8 mouse cellular contexts compared by ENCODE assay signal in the genomic region with DNA sequence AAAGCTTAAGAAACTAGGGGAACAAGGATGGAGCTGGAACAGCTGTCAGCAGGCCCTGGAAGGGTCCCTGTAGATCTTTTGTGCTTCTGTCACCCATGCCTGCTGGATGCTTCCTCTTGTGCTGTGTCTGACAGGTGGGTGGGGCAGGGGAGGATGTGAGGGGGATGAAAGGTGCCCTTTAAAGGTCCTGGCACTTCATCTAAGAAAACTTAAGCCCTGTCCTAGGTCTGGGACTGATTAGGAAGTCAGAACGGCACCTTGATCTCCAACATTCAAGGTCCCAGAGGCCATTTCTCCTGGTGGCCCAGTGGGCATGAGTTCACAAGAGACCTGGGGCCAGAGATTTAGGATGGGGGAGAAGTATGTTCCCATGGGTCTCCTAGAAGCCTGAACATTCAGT. TPM values are rescaled to one million over a fixed set of nuclear protein-coding genes. Genes with fewer than 3 reads are reported as not detected.
DNase-seq lines count a peak whose midpoint lies in the region; ATAC-seq and TF ChIP-seq lines count a peak whose summit lies in the region.

Gene Lrrc55, minus strand, starts transcription at position 297 of the 400 bp plus-strand sequence.

- no peak for TF ChIP-seq CTCF in midbrain, postnatal 0 days (IDR thresholded peaks at IDR 0.05)

- 80% methylated on average over 1 of the region's 1 CpGs for WGBS in embryonic facial prominence, embryonic 12.5 days
- 91% methylated on average over 1 of the region's 1 CpGs for WGBS in intestine, embryonic 16.5 days
- WGBS in midbrain, postnatal 0 days, result 79% methylated on average over 1 of the region's 1 CpGs

- ATAC-seq in embryonic facial prominence, embryonic 12.5 days (ENCODE audit: insufficient number of reproducible peaks, insufficient read depth, low FRiP score, low TSS enrichment), result no peak
- ATAC-seq in intestine, embryonic 16.5 days, result no peak
- no peak for ATAC-seq in midbrain, postnatal 0 days (ENCODE audit: low FRiP score)

- H3K4me3 ChIP-seq in embryonic facial prominence, embryonic 12.5 days, result peak within 1 kb of the TSS; percentile 29
- peak within 1 kb of the TSS; percentile 39 for H3K4me3 ChIP-seq in intestine, embryonic 16.5 days (ENCODE audit: low read length)
- H3K4me3 ChIP-seq in midbrain, postnatal 0 days (ENCODE audit: low read depth, low read length), result peak within 1 kb of the TSS; percentile 50

- peak within 1 kb of the TSS; percentile 36; the same call in 1 of the 2 replicates for H3K9ac ChIP-seq in embryonic facial prominence, embryonic 12.5 days
- 0 out of 2 replicates have a peak within 1 kb of the TSS, but pooled peaks have one; percentile 32 for H3K9ac ChIP-seq in intestine, embryonic 16.5 days (ENCODE audit: low read depth, low read length)
- H3K9ac ChIP-seq in midbrain, postnatal 0 days (replicated peaks; ENCODE audit: low read length, poor library complexity, severe bottlenecking), result peak within 1 kb of the TSS; percentile 67

- peaks cover 11% of the 10 kb centered on the region for H3K4me1 ChIP-seq in embryonic facial prominence, embryonic 12.5 days
- no peaks in the 10 kb centered on the region for H3K4me1 ChIP-seq in intestine, embryonic 16.5 days (ENCODE audit: control insufficient read depth, insufficient read depth, low read length)
- peaks cover 10% of the 10 kb centered on the region for H3K4me1 ChIP-seq in midbrain, postnatal 0 days (ENCODE audit: insufficient read depth, low read length)

- DNase-seq in layer of hippocampus, adult 18-20 months (ENCODE audit: low spot score in 2 of 2), result no peak
- DNase-seq in layer of hippocampus, adult 9-10 months (ENCODE audit: low spot score), result no peak
- no peak for DNase-seq in midbrain, postnatal 0 days (ENCODE audit: low spot score)
- no peak for DNase-seq in cerebellum, adult 9-11 months
- DNase-seq in urinary bladder, postnatal 14 days (ENCODE audit: low spot score), result no peak
- no peak for DNase-seq in adipocyte (ENCODE audit: low spot score)

- peak within 1 kb of the TSS; percentile 56 for H3K4me2 ChIP-seq in embryonic facial prominence, embryonic 12.5 days (replicated peaks)
- H3K4me2 ChIP-seq in intestine, embryonic 16.5 days (ENCODE audit: low read depth, low read length), result peak within 1 kb of the TSS; percentile 49
- H3K4me2 ChIP-seq in midbrain, postnatal 0 days (ENCODE audit: low read depth, low read length, poor library complexity, severe bottlenecking), result peak within 1 kb of the TSS; percentile 66

- no peaks in the 10 kb centered on the region for H3K36me3 ChIP-seq in embryonic facial prominence, embryonic 12.5 days
- H3K36me3 ChIP-seq in intestine, embryonic 16.5 days (ENCODE audit: control insufficient read depth, insufficient read depth, low read length), result no peaks in the 10 kb centered on the region
- no peaks in the 10 kb centered on the region for H3K36me3 ChIP-seq in midbrain, postnatal 0 days (ENCODE audit: insufficient read depth, low read length)

- H3K27me3 ChIP-seq in embryonic facial prominence, embryonic 12.5 days, result peaks cover 4% of the 10 kb centered on the region; the same call in 1 of the 2 replicates
- 0 out of 2 replicates have a peak, but pooled peaks cover 2% of the 10 kb centered on the region for H3K27me3 ChIP-seq in intestine, embryonic 16.5 days (replicated peaks; ENCODE audit: control insufficient read depth, insufficient read depth, low read length)
- no peaks in the 10 kb centered on the region for H3K27me3 ChIP-seq in midbrain, postnatal 0 days (ENCODE audit: insufficient read depth, low read length)

- no peaks in the 10 kb centered on the region for H3K9me3 ChIP-seq in embryonic facial prominence, embryonic 12.5 days
- H3K9me3 ChIP-seq in intestine, embryonic 16.5 days (ENCODE audit: control insufficient read depth, low read length), result no peaks in the 10 kb centered on the region
- H3K9me3 ChIP-seq in midbrain, postnatal 0 days (ENCODE audit: low read length), result no peaks in the 10 kb centered on the region

- no peak within 1 kb of the TSS for H3K27ac ChIP-seq in embryonic facial prominence, embryonic 12.5 days
- H3K27ac ChIP-seq in intestine, embryonic 16.5 days (ENCODE audit: low read length), result no peak within 1 kb of the TSS
- H3K27ac ChIP-seq in midbrain, postnatal 0 days (ENCODE audit: low read depth, low read length), result peak within 1 kb of the TSS; percentile 74

RNA-seq across cellular contexts. Expression of gene Lrrc55, which starts in this region (rescaled TPM):
- total RNA-seq in layer of hippocampus, adult 18-20 months (2021), result 10 to 100 TPM; 10.2 to 12.3 TPM
- polyA plus RNA-seq in embryonic facial prominence, embryonic 12.5 days (2016; fragmentation: Nextera tagmentation; extraction: Ambion mirVana), result 0.92 and 1.1 TPM in 2 replicates
- 3.4 and 4.0 TPM in 2 replicates for polyA plus RNA-seq in intestine, embryonic 16.5 days (2015; fragmentation: Nextera tagmentation; extraction: Ambion mirVana)
- 29.6 and 32.3 TPM in 2 replicates for total RNA-seq in midbrain, postnatal 0 days (2014; rRNA removed)
- 10.9 and 11.5 TPM in 2 replicates for polyA plus RNA-seq in midbrain, postnatal 0 days (2015; fragmentation: Nextera tagmentation; extraction: Ambion mirVana)
